Mouse (Mus musculus): ENCODE measurements at regions not wholly inside any gene's neighbourhood (a gene's known extent, or its start where the extent isn't known, plus 50 kb on each side); places are given as distances from the start of the nearest gene placed in this dataset.
A peak's percentile ranks its signal among the peaks of the same experiment; 100 is the strongest.

- 83% methylated on average over 10 of the region's 10 CpGs for WGBS
These were observed 93.3 kb downstream of the Gm4791 start for GRCm38 (mm10) chr9:47091796-47092195.

GRCm38 (mm10) chr9:47095656-47096055, 97.1 kb downstream of the Gm4791 start:
- peaks cover 5% of the 10 kb centered on the region for H3K27me3 ChIP-seq (ENCODE audit: insufficient read depth, poor library complexity, severe bottlenecking)
- peaks cover 4% of the 10 kb centered on the region; the same call in 1 of the 2 replicates for H3K4me1 ChIP-seq
- H3K27ac ChIP-seq = no peak overlapping the region
- no peak for DNase-seq (ENCODE audit: low spot score)
- H3K9me3 ChIP-seq = no peaks in the 10 kb centered on the region
- no peaks in the 10 kb centered on the region for H3K36me3 ChIP-seq
- WGBS = 86% methylated on average over 4 of the region's 4 CpGs
- no peak overlapping the region for H3K4me3 ChIP-seq

More at GRCm38 (mm10) chr9:47091796-47092195, 93.3 kb downstream of the Gm4791 start:
- Histone ChIP-seq H3K36me3 (no peaks in the 10 kb centered on the region), H3K27ac (no peak overlapping the region), H3K27me3 (ENCODE audit: insufficient read depth, poor library complexity, severe bottlenecking) (no peaks in the 10 kb centered on the region), H3K4me1 (no peaks in the 10 kb centered on the region), H3K4me3 (no peak overlapping the region), H3K9me3 (no peaks in the 10 kb centered on the region)
- DNase-seq (ENCODE audit: low spot score) = no peak

GRCm38 (mm10) chr9:47103316-47103715, 104.8 kb downstream of the Gm4791 start:
- Histone ChIP-seq H3K27ac (no peak overlapping the region), H3K36me3 (no peaks in the 10 kb centered on the region), H3K4me1 (peaks cover 4% of the 10 kb centered on the region; the same call in 1 of the 2 replicates), H3K9me3 (no peaks in the 10 kb centered on the region), H3K27me3 (ENCODE audit: insufficient read depth, poor library complexity, severe bottlenecking) (peaks cover 16% of the 10 kb centered on the region), H3K4me3 (no peak overlapping the region)
- no peak for DNase-seq (ENCODE audit: low spot score)
- WGBS = 74% methylated on average over 3 of the region's 3 CpGs

- WGBS = 91% methylated on average over 5 of the region's 5 CpGs
- Histone ChIP-seq H3K27me3 (ENCODE audit: insufficient read depth, poor library complexity, severe bottlenecking) (peaks cover 12% of the 10 kb centered on the region; the same call in 1 of the 2 replicates), H3K4me1 (peaks cover 4% of the 10 kb centered on the region; the same call in 1 of the 2 replicates), H3K36me3 (no peaks in the 10 kb centered on the region), H3K27ac (no peak overlapping the region), H3K9me3 (no peaks in the 10 kb centered on the region), H3K4me3 (no peak overlapping the region)
- DNase-seq (ENCODE audit: low spot score) = no peak
These were observed 105.4 kb downstream of the Gm4791 start for GRCm38 (mm10) chr9:47103966-47104365.

GRCm38 (mm10) chr9:47108096-47108495, 109.6 kb downstream of the Gm4791 start:
- Histone ChIP-seq H3K4me1 (no peaks in the 10 kb centered on the region), H3K4me3 (no peak overlapping the region), H3K27ac (no peak overlapping the region), H3K9me3 (no peaks in the 10 kb centered on the region), H3K27me3 (ENCODE audit: insufficient read depth, poor library complexity, severe bottlenecking) (no peaks in the 10 kb centered on the region), H3K36me3 (no peaks in the 10 kb centered on the region)
- no peak for DNase-seq (ENCODE audit: low spot score)
- WGBS = 52% methylated on average over 5 of the region's 5 CpGs

GRCm38 (mm10) chr9:47119253-47119652, 120.7 kb downstream of the Gm4791 start:
- Histone ChIP-seq H3K9me3 (no peaks in the 10 kb centered on the region), H3K4me3 (no peak overlapping the region), H3K36me3 (no peaks in the 10 kb centered on the region), H3K4me1 (no peaks in the 10 kb centered on the region), H3K27ac (no peak overlapping the region), H3K27me3 (ENCODE audit: insufficient read depth, poor library complexity, severe bottlenecking) (peaks cover 3% of the 10 kb centered on the region; the same call in 1 of the 2 replicates)
- WGBS = 75% methylated on average over 8 of the region's 8 CpGs
- DNase-seq (ENCODE audit: low spot score) = no peak

- WGBS = 80% methylated on average over 2 of the region's 2 CpGs
These were observed 124.6 kb downstream of the Gm4791 start for GRCm38 (mm10) chr9:47123113-47123512.

GRCm38 (mm10) chr9:47125517-47125916, 127.0 kb downstream of the Gm4791 start:
- no peaks in the 10 kb centered on the region for H3K36me3 ChIP-seq
- no peak overlapping the region for H3K27ac ChIP-seq
- H3K9me3 ChIP-seq = no peaks in the 10 kb centered on the region
- no peaks in the 10 kb centered on the region for H3K4me1 ChIP-seq
- H3K27me3 ChIP-seq (ENCODE audit: insufficient read depth, poor library complexity, severe bottlenecking) = no peaks in the 10 kb centered on the region; the same call in 1 of the 2 replicates
- DNase-seq (ENCODE audit: low spot score) = no peak
- WGBS = 79% methylated on average over 3 of the region's 3 CpGs
- no peak overlapping the region for H3K4me3 ChIP-seq

More at GRCm38 (mm10) chr9:47123113-47123512, 124.6 kb downstream of the Gm4791 start:
- Histone ChIP-seq H3K4me3 (no peak overlapping the region), H3K27me3 (ENCODE audit: insufficient read depth, poor library complexity, severe bottlenecking) (no peaks in the 10 kb centered on the region; the same call in 1 of the 2 replicates), H3K27ac (no peak overlapping the region), H3K4me1 (no peaks in the 10 kb centered on the region), H3K36me3 (no peaks in the 10 kb centered on the region), H3K9me3 (no peaks in the 10 kb centered on the region)
- DNase-seq (ENCODE audit: low spot score) = no peak

- no peak for DNase-seq (ENCODE audit: low spot score)
- no peaks in the 10 kb centered on the region for H3K36me3 ChIP-seq
- H3K4me1 ChIP-seq = 0 out of 2 replicates have a peak, but pooled peaks cover under 1% of the 10 kb centered on the region
- no peaks in the 10 kb centered on the region; the same call in 1 of the 2 replicates for H3K27me3 ChIP-seq (ENCODE audit: insufficient read depth, poor library complexity, severe bottlenecking)
- H3K4me3 ChIP-seq = no peak overlapping the region
- no peak overlapping the region for H3K27ac ChIP-seq
- 61% methylated on average over 2 of the region's 2 CpGs for WGBS
- no peaks in the 10 kb centered on the region for H3K9me3 ChIP-seq
These were observed 127.7 kb downstream of the Gm4791 start for GRCm38 (mm10) chr9:47126236-47126635.

- no peak overlapping the region for H3K27ac ChIP-seq
- H3K4me3 ChIP-seq = no peak overlapping the region
- 91% methylated on average over 11 of the region's 11 CpGs for WGBS
- no peaks in the 10 kb centered on the region for H3K9me3 ChIP-seq
- peaks cover 6% of the 10 kb centered on the region; the same call in 1 of the 2 replicates for H3K4me1 ChIP-seq
- no peaks in the 10 kb centered on the region for H3K36me3 ChIP-seq
- no peak for DNase-seq (ENCODE audit: low spot score)
- H3K27me3 ChIP-seq (ENCODE audit: insufficient read depth, poor library complexity, severe bottlenecking) = no peaks in the 10 kb centered on the region; the same call in 1 of the 2 replicates
These were observed 129.3 kb downstream of the Gm4791 start for GRCm38 (mm10) chr9:47127756-47128424.

- Histone ChIP-seq H3K4me3 (no peak overlapping the region), H3K27ac (no peak overlapping the region), H3K27me3 (ENCODE audit: insufficient read depth, poor library complexity, severe bottlenecking) (no peaks in the 10 kb centered on the region), H3K9me3 (no peaks in the 10 kb centered on the region), H3K4me1 (peaks cover 13% of the 10 kb centered on the region), H3K36me3 (no peaks in the 10 kb centered on the region)
- no peak for DNase-seq (ENCODE audit: low spot score)
These were observed 130.6 kb downstream of the Gm4791 start for GRCm38 (mm10) chr9:47129101-47129500.

GRCm38 (mm10) chr9:47133454-47133853, 134.9 kb downstream of the Gm4791 start:
- WGBS = 72% methylated on average over 5 of the region's 5 CpGs
- Histone ChIP-seq H3K27me3 (ENCODE audit: insufficient read depth, poor library complexity, severe bottlenecking) (no peaks in the 10 kb centered on the region), H3K4me1 (peaks cover 14% of the 10 kb centered on the region), H3K27ac (peak overlapping the region; percentile 62; the same call in 1 of the 2 replicates), H3K36me3 (no peaks in the 10 kb centered on the region), H3K9me3 (no peaks in the 10 kb centered on the region), H3K4me3 (no peak overlapping the region)
- DNase-seq (ENCODE audit: low spot score) = peak; percentile 75

- H3K9me3 ChIP-seq = no peaks in the 10 kb centered on the region
- peaks cover 14% of the 10 kb centered on the region for H3K4me1 ChIP-seq
- no peaks in the 10 kb centered on the region for H3K27me3 ChIP-seq (ENCODE audit: insufficient read depth, poor library complexity, severe bottlenecking)
- H3K27ac ChIP-seq = peak overlapping the region; percentile 62; the same call in 1 of the 2 replicates
- H3K36me3 ChIP-seq = no peaks in the 10 kb centered on the region
- peak; percentile 77 for DNase-seq (ENCODE audit: low spot score)
- 19% methylated on average over 8 of the region's 8 CpGs for WGBS
- H3K4me3 ChIP-seq = no peak overlapping the region
These were observed 135.3 kb downstream of the Gm4791 start for GRCm38 (mm10) chr9:47133873-47134272.

Measured in heart, embryonic 10.5 days (tissue).